Mouse (Mus musculus): ENCODE results near the gene Cadm4.

The Cadm4 gene

DNA sequence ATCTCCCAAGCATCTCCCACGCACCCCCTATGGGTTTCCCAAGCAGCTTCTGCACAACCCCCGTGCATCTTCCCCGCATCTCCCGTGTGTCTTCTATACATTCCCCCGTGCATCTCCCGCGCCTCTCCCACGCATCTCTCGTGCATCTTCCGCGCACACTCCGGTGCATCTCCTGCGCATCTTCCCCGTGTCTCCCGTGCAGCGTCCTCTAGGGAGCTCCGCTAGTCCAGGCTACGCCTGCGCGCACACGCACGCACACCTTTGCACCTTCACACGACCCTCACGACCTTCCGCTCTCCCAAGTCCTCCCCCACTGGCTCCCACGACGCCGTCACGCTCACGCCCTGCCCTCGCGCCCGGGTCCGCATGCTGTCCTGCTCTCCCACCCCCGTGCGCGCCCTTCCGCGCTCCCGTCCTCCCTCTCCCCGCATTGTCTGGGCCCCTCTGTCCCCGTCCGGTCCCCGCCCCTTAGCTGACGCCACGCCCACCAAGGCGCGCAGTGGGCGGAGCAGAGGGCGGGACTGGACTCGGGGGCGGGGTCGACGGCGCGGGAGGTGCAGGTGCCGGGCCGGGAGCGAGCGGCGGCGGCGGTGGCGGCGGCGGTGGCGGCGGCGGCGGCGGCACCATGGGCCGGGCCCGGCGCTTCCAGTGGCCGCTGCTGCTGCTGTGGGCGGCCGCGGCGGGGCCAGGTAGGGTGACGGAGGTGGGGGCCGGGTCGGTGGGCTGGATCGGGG, at the start of gene Cadm4:
TSS of gene Cadm4 (plus strand) at position 550 of the 734 bp plus-strand sequence.
- peak; percentile 69 for DNase-seq (ENCODE audit: low spot score)

DNA sequence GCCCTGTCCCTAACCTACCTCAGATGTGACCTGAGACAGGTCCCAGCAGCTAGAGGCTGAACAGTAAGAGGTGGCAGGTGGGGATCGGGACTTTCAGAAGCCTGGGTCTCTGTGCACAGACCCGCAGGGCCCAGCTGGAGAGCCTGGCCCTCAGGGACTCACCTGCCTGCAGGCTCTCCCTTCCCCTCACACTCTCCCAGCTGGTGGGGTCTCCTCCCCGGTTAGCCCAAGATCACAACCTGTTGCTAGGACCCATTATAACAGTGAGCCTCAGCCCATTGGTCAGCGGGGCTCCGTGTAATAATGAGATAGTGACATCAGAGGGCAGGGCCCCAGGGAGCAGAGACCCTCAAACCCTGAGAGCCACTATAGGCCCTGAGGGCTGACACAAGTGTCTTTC, 46.5 kb upstream of the Cadm4 start:
- DNase-seq (ENCODE audit: low spot score): no peak

DNA sequence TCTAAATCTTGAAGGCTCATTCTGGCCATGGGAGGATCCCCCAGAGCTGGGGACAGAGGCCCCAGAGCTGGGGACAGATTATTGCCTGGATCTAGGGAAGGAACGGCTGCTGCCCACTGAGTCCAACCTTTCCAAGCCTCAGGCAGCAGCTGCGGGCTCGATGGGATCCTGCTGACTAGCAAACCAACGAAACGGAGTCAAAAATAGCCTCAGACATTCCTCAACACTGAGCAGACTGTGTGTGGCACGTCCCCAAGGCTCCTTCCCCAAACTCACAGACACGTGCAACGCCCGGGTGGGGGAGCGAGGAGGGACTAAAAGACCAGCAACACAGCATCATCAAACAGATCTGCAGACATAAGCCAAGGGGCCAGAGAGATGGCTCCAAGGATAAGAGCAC, 43.8 kb upstream of the Cadm4 start:
- DNase-seq (ENCODE audit: low spot score): no peak

DNA sequence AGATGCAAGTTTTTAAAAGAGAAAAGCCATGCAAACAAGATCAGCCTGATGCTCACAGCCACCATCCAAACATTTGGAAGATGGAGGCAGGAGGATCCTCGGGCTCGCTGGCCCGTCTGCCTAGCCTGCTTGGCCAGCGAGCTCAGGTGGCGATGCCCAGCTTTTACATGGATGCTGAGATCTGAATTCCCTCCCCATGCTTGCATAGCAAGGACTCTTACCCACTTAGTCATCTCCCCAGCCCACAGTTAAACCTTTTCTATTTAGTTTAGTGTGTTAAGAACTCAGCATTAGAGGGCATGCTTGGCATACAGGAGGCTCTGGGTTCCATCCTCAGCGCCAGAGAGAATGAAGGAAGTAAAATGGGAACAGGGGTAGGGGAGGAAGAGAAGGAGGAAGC, 42.6 kb upstream of the Cadm4 start:
- DNase-seq (ENCODE audit: low spot score): no peak

DNA sequence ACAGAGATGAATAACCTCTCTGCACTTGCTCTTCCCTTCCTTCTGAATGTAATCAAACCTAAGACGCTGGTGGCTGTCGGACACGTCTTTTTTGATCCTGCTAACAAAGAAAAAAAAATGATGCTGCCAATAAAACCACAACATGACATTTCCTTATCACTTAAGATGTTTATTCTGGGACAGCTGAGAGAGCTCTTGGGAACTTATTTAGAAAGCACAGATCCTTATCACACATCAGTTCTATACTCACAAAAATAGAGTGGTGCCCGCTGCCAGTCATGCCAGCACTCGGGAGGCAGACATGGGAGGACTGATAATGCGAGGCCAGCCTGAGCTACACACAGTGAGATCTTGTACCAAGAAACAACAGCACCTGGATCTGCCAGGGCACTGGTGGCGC, 41.9 kb upstream of the Cadm4 start:
- DNase-seq (ENCODE audit: low spot score): no peak

DNA sequence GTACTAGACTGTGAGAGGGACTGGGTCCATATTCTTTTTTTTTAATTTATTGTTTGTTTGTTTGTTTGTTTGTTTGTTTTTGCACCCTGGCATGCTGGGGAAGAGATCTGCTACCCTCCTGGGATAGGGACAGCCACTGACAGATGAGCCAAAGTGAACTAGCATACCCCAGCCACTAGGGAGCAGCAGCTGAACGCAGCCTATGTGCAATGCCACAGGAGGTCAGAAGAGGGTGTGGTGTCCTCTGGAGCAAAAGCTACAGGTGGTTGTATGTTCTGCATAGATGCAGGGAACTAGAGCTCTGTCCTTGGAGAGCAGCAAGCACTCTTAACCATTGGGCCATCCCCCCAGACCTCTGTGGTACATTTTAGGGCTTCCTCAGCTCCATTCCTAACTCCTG, 40.0 kb upstream of the Cadm4 start:
- no peak for DNase-seq (ENCODE audit: low spot score)

DNA sequence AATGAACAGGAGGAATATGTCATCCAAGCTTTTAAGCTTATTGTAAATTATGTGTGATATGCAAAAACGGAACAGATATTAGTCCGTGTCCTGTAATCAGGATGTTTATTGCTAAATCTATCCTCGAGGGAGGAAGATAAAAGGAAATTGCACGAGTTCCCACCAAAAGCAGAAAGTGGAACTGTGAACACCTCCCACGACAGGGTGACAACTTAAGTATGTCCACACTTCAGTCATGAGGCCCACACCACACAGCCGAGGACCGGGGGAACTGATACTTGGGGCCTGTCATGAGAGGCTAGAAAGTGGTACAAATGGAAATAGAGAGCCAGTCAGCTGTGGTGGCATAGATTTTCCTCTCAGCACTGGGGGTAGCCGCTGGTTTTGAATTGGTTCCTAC, 39.5 kb upstream of the Cadm4 start:
- DNase-seq (ENCODE audit: low spot score): no peak

DNA sequence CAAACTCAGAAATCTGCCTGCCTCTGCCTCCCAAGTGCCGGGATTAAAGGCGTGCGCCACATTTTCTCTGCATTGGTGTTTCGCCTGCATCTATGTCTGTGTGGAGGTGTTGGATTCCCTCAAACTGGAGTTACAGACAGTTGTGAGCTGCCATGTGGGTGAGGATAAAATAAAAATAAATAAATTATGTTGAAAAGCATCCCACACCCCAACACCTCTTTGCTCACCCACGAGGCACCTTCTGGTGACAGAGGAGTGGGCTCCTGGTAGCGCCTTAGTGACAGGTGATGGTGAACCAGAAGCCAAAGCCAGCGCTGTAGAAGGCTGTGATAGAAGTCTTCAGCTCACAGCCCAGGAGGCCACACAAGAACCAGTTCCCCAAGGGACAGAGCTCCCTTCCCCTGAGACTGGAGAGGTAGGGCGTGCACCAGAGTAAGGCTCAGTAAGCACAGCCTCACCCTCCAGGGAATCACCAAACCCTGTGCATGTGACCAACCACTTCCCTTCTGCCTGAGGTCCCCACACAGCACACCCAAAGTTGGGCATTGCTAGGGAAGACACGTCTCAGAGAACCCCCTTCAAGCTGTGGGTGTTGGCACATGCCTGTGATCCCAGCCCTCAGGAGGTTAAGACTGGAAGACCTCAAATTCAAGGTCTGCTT, 36.4 kb upstream of the Cadm4 start:
- no peak for DNase-seq (ENCODE audit: low spot score)

DNA sequence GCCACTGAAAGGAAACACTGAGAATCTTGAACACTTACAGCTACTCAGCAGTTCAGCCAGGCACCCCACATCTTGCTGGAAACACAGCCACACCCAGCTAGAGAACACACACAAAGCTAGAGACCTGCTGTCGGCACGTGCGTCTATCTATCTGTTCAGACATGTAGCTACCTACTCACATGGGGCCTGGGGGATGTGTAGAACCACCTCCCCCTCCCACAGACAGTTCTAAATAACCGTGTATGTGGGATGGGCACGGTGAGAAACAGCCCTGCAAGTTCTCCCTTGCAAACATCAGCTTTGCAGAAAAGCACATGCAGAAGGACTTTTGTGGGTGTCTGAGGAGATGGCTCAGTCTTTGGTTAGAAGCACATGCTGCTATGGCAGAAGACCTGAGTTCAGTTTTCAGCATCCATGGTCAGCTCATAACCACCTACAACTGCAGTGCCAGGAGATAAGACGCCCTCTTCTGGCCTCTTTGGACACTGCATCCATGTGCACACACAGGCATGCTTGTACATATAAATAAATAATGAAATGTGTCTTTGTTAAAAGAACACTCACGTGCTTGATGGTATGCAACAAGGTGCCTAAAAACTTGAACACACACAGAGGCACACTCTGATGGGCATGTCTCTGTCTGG, 35.0 kb upstream of the Cadm4 start:
- no peak for DNase-seq (ENCODE audit: low spot score)

DNA sequence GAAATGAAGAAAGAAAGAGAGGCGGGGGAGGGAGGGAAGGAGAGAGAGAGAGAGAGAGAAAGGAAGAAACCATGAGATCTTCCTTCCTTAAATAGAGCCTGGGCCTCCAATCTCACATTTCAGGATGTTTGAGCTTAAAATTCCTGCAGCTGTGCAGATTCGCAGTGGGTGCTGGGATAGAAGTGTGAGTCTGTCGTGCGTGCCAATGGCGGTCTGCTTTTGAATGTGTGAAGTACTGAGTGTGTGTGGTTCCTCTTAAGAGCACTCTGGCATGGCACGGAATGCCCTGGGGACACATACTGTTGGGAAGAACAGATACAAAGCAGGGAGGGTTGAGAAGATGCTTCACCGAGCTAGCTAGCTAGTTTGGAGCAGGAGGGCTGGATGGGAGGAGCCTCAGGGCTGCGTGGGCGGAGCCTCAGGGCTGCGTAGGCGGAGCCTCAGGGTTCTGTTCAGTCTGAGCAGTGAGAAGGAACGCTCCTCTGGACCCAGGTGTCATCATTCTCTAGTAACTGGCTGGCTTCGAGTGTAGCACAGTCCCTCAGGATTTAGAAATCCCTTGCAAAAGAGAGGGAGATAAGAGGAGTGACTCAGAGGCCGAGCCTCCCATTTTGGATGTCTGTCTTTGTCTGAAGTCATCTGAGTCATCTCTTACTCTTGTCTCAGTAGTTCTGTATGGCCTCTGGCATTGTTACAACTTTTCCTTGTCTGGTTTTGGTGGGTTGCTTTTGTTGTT, 32.9 kb upstream of the Cadm4 start:
- no peak for DNase-seq (ENCODE audit: low spot score)

DNA sequence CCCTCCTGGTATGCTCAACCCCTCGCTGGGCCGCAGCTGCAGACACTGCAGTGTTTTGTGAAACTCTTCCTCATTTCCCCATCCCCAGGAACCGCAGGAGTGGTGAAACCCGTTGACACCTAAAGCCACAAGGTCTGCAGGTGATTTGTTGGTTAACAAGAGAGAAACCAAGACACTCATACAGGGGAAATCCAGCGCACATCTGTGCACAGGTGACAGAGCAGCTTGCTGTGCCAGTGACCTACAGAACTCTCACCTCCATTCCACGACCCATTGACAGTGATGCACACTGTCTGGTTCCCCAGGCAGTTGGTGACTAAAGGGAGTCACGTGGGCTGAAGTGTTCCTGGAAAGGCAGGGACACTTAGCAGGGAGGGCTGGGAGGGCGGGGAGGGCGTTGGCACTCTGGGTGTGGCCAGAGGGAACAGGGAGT, 31.2 kb upstream of the Cadm4 start:
- DNase-seq (ENCODE audit: low spot score): no peak

DNA sequence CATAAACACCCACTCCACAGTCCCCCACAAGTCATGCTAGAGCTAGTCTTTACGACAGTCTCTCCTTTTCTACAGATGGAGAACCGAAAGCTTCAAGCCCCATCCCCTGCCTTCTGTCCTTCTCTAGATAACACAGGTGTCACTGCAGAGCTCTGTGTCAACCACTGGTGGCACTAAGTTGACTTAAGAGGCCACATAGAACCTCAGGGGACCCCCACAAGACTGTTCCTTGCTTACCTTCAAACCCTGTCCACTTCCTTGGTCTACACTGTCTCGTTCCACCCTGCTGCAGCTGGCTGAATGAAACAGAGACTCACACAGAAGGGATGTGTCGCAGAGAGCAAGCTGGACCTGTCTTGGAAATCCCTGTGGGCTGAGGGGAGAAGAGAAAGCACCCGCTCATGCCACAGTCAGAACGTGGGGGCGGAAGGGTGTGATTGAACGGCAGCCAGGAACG, 29.9 kb upstream of the Cadm4 start, which contains the start of gene Irgc1:
TSS of gene Irgc1 (minus strand) at position 443 of the 457 bp plus-strand sequence.
- no peak for DNase-seq (ENCODE audit: low spot score)

DNA sequence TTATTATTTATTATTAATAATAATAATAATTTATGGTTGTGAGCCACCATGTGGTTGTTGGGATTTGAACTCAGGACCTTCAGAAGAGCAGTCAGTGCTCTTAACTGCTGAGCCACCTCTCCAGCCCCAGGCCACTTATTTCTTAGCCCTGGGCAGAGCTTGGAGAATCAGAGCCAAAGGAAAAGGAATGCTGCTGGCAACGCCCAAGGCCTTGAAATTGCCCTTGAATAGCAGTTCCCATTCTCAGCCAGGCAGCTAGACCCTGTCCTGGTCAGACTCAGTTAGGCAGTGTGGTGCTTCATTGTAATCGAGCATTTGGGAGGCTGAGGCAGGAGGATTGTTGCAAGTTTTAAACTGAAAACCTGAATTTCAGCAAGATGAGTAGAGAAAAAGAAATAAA, 27.6 kb upstream of the Cadm4 start:
- DNase-seq (ENCODE audit: low spot score): no peak

DNA sequence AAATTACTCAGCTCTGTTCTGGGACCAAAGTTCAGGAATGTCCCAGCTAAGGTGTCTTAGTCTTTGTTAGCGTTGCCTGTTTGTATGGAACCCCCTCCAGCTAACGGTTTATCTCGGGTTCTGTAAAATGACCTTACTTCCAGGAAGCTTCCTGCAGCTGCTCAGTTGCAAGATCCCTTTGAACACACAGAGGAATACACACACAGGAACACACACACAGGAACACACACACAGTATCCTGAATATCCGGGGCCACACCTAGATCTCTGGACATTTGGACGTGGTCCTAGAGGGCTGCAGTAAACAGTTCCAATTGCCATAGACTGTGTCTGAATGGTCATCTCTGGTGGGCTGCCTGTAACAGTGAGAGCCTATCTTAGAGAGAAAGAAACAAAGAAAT, 26.1 kb upstream of the Cadm4 start:
- DNase-seq (ENCODE audit: low spot score): no peak

DNA sequence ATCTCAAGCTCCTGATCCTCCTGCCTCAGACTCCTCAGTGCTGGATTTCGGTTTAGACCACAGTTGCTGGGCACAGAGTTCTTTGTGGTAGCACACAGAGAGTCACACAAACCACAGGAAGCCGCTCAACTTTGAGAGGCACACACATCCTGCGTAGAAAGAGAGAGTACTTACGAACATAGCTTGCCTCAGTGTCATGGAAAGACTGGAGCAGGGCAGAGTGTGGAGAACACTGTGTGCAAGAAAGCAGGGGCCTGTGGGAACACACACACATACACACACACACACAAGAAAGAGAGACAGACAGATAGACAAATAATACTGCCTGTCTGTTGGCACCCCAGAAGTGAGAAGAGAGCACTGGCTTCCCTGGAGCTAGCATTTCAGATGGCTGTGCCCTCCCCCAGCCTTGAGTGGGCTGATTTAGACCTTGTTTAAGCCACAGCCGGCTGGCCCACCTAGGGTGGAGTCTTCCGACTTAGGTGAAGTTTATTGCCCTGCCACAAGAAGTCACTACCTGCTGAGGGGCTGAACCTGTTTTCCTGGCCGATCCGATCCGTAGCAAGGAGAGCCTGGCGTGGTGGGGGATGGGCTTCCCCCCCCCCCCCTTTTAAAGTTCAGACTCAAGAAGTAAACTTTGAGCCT, 24.0 kb upstream of the Cadm4 start:
- no peak for DNase-seq (ENCODE audit: low spot score)

DNA sequence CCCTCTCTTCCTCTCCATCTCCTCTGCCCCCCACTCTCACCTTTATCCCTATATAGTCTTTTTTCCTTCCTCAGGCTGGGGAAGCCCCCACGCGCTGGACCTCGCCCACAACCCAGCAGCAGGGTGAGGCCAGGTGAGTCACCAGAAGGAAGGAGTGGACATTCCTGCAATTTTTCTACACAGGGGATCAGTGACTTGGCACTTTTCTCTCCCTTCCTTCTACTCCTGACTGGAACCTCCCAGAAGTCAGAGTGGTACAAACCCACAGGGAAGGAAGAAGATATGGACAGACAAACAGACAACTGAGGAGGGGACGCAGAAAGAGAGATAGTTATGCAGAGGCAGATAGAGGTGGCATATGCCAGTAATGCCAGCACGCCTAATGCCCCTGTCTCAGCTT, 22.4 kb upstream of the Cadm4 start:
- DNase-seq (ENCODE audit: low spot score): no peak

DNA sequence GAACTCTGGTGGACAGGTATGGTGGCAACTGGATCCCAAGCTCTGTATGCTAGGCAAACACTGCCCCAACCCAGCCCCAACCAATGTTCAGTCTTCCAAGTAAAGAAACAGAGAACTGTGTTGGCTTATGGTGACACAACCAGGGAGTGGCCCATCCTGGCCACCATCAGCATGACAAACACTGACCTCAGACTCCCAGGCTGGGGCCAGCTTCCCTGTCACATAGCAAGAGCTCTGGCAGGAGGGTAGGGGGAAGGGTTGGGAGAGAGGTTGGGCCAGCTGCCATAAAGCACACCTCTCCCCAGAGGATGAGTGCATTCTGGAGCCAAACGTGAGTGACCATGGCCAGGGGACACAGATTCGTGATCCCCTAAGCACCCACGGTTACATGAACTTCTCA, 22.0 kb upstream of the Cadm4 start:
- DNase-seq (ENCODE audit: low spot score): no peak

DNA sequence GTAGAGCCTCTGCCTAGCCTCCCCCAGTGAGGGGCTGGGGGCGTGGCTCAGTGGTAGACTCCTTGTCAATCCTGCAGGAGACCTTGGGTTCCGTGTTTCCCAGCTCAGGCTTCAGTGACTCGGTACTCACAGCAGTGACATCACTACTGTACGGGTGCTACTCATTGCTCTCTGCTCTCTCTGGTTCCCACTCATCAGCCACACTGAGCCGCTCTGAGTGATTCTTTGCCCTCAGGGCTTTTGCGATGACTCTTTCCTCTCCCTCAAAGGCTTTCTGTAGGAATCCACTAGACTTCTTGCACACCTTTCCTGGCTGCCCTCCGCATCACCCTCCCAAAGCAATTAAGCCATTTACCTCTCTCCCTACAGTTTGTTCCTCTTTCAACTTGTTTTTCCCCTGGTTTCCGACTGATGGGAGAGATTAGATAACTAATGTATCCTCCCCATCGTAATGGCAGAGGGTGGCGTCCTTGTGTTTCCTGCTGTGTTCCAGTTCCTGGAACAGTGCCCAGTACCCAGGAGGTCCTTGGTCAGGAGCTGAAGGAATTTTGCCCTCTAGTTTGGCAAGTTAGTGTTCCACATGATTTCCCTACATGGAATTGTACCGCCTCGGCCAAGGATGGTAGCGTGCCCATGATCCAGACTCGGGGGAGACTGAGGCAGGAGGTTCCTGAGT, 20.3 kb upstream of the Cadm4 start:
- DNase-seq (ENCODE audit: low spot score): no peak

DNA sequence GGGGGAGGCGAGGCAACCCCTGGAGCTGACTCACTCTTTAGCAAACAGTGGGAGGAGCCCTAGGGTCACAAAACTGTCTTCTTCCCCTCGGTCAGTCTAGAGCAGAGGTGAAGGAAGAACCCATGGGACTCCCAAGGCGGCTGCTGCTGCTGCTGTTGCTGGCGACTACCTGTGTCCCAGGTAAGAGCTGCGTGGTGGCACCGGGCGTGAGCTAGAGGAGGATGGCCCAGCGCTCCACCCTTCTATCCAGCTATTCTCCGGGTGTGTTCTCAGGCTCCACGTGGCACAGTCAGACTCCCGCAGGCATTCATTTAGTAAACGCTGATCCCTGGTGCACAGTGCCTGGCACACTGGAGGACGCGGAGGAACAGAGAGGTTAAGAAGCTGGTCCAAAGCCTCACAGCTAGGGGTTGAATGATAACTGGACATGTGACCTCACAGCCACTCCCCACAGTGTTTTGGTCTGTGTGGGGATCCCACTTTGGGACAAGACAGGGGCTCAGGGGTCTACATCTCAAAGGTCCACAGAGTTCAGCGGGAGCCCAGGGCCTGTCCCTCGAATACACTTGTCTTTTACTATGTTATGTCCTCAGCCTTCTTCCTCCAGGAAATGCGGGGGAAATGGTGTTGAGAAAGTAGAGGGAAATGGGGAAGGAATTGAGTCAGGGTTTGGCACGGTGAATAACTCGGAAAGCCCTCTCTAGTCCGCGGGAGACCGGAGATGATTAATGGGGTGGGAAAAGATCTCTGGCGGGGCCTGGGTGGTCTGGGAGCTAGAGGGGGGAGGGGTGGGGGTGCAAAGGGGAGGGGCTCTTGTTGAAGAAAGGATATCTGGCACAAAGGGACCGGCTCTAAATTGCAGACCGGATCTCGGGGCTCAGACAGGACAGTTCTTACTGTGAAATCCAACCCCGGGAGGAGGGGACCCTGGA, 19.2 kb upstream of the Cadm4 start, which contains the start of gene Plaur:
TSS of gene Plaur (plus strand) at position 97 of the 932 bp plus-strand sequence.
- DNase-seq (ENCODE audit: low spot score): no peak

DNA sequence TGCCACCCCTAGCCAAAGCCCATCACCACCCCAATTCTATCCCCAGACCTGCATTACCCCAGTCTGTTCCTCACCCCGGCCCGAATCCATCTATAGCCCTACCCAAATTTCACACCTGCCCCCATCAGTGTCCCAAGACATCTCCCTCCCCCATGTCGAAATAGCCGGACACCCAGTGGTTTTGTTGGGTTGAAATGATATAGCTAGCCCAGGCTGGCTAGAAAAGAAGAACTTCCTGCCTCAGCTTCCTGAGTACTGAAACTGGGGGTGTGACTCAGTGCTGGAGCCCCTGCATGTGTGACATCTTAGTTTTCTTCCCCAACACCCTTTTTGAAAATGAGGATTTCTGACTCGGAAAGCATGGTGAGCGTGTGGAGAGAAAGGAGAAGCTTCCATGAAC, 15.0 kb upstream of the Cadm4 start:
- no peak for DNase-seq (ENCODE audit: low spot score)

All from ovary, adult 18-20 months (tissue).